Mouse (Mus musculus): ENCODE measurements around the gene Mepce. TPM values are rescaled to one million over a fixed set of nuclear protein-coding genes. Genes with fewer than 3 reads are reported as not detected.
A peak's percentile ranks its signal among the peaks of the same experiment; 100 is the strongest.

Mepce gene
- polyA plus RNA-seq, 1 experiment from 2014 or later: 10.0 TPM

DNA sequence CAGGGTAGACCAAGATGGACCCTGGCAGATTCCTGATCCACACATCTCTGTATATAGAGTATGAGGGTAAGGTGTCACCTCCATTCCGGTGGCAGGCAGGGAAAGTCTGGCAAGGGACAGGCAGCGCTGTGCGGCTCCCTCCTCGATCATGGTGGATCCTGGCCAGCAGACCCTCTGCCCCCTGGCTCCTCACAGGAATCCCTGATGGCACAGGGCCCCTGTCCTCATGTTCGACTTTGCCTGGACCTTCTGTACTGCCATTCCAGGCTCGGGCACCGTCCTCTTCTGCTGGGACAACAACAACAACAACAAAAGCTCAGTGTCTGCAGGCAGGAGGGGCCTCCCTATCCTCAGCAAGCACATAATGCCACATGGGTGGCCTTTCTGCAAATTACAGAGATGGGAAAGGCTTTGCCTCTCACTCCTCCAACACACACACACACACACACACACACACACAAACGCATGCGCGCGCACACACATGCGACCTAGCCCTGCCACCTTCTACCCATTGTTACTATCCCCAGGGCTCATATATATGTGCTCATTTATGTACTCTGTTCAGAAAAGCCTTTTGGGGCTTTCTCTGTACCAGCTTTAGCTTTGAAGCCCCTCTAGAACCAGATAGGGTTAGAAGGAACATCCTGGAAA lies 53.7 kb downstream of the Mepce start:
- Histone ChIP-seq H3K4me3 (replicated peaks) (peak overlapping the region; percentile 26), H3K9ac (replicated peaks) (peak overlapping the region; percentile 30), H3K4me1 (peaks cover 59% of the 10 kb centered on the region), H3K9me3 (replicated peaks) (no peaks in the 10 kb centered on the region), H3K27ac (replicated peaks) (peak overlapping the region; percentile 93), H3K27me3 (replicated peaks) (no peaks in the 10 kb centered on the region), H3K36me3 (peaks cover 45% of the 10 kb centered on the region), H3K4me2 (peak overlapping the region; percentile 57)
- WGBS: 30% methylated on average over 12 of the region's 12 CpGs
- ATAC-seq (ENCODE audit: low FRiP score): peak; percentile 58

Other genes starting within 250 kb of the Mepce start
- gene Actl6b, start 234.1 kb downstream of the Mepce start, polyA plus RNA-seq (2015; fragmentation: Nextera tagmentation; extraction: Ambion mirVana): 203 and 258 TPM in 2 replicates
- gene Tfr2, start 217.8 kb downstream of the Mepce start, polyA plus RNA-seq (2015; fragmentation: Nextera tagmentation; extraction: Ambion mirVana): 4.2 and 5.3 TPM in 2 replicates
- 64.6 and 66.9 TPM in 2 replicates for gene Mospd3, start 186.6 kb downstream of the Mepce start, polyA plus RNA-seq (2015; fragmentation: Nextera tagmentation; extraction: Ambion mirVana)
- gene Pcolce, start 173.9 kb downstream of the Mepce start, polyA plus RNA-seq (2015; fragmentation: Nextera tagmentation; extraction: Ambion mirVana): 48.4 and 54.1 TPM in 2 replicates
- gene Fbxo24, start 158.7 kb downstream of the Mepce start, polyA plus RNA-seq (2015; fragmentation: Nextera tagmentation; extraction: Ambion mirVana): 0.09 and 0.17 TPM in 2 replicates
- 16.0 and 27.4 TPM in 2 replicates for gene Lrch4, start 158.5 kb downstream of the Mepce start, polyA plus RNA-seq (2015; fragmentation: Nextera tagmentation; extraction: Ambion mirVana)
- 7.9 and 9.0 TPM in 2 replicates for gene Gm20605, start 158.5 kb downstream of the Mepce start, polyA plus RNA-seq (2015; fragmentation: Nextera tagmentation; extraction: Ambion mirVana)
- 5.4 TPM in 2 replicates for gene Sap25, start 146.3 kb downstream of the Mepce start, polyA plus RNA-seq (2015; fragmentation: Nextera tagmentation; extraction: Ambion mirVana)
- 0.12 and 0.37 TPM in 2 replicates for gene Irs3, start 141.9 kb downstream of the Mepce start, polyA plus RNA-seq (2015; fragmentation: Nextera tagmentation; extraction: Ambion mirVana)
- 20.5 and 21.6 TPM in 2 replicates for gene Agfg2, start 102.9 kb downstream of the Mepce start, polyA plus RNA-seq (2015; fragmentation: Nextera tagmentation; extraction: Ambion mirVana)
- 32.7 and 41.3 TPM in 2 replicates for gene Nyap1, start 46.0 kb downstream of the Mepce start, polyA plus RNA-seq (2015; fragmentation: Nextera tagmentation; extraction: Ambion mirVana)
- gene Tsc22d4, start 41.9 kb downstream of the Mepce start, polyA plus RNA-seq (2015; fragmentation: Nextera tagmentation; extraction: Ambion mirVana): 110 and 134 TPM in 2 replicates
- gene Ppp1r35, start 8.8 kb downstream of the Mepce start, polyA plus RNA-seq (2015; fragmentation: Nextera tagmentation; extraction: Ambion mirVana): 38.2 and 42.3 TPM in 2 replicates
- gene Zcwpw1, start 143 bp upstream of the Mepce start, polyA plus RNA-seq (2015; fragmentation: Nextera tagmentation; extraction: Ambion mirVana): 14.9 and 17.0 TPM in 2 replicates
- gene Pilra, start 48.6 kb upstream of the Mepce start, polyA plus RNA-seq (2015; fragmentation: Nextera tagmentation; extraction: Ambion mirVana): 0.31 and 0.65 TPM in 2 replicates
- gene Pilrb1, start 70.5 kb upstream of the Mepce start, polyA plus RNA-seq (2015; fragmentation: Nextera tagmentation; extraction: Ambion mirVana): 0.41 TPM in 1 of 2 replicates, not detected in the other
- not detected in 2 replicates for gene Pilrb2, start 84.2 kb upstream of the Mepce start, polyA plus RNA-seq (2015; fragmentation: Nextera tagmentation; extraction: Ambion mirVana)
- 1.7 TPM in 1 of 2 replicates, not detected in the other for gene Cyp3a13, start 134.0 kb upstream of the Mepce start, polyA plus RNA-seq (2015; fragmentation: Nextera tagmentation; extraction: Ambion mirVana)
- gene Gjc3, start 175.4 kb upstream of the Mepce start, polyA plus RNA-seq (2015; fragmentation: Nextera tagmentation; extraction: Ambion mirVana): 1.6 and 1.7 TPM in 2 replicates
- gene Azgp1, start 193.9 kb upstream of the Mepce start, polyA plus RNA-seq (2015; fragmentation: Nextera tagmentation; extraction: Ambion mirVana): not detected in 2 replicates
- not detected in 2 replicates for gene Smok3a, start 233.6 kb upstream of the Mepce start, polyA plus RNA-seq (2015; fragmentation: Nextera tagmentation; extraction: Ambion mirVana)
- gene Smok3b, start 233.8 kb upstream of the Mepce start, polyA plus RNA-seq (2015; fragmentation: Nextera tagmentation; extraction: Ambion mirVana): not detected in 2 replicates

All from neural tube, embryonic 15.5 days (tissue).